Mouse (Mus musculus) ES-Bruce4 (cell line): Measurements from ENCODE around the gene Tulp2.

Source experiments
- CTCF ChIP-seq: IDR thresholded peaks from one replicate; pipeline ENCODE4 v1.8.1; 2011; ENCODE audit warnings: low read depth, low read length
- EP300 ChIP-seq: IDR thresholded peaks from 2 replicates; pipeline ENCODE4 v1.6.1; 2011; ENCODE audit warnings: low read depth, low read length; ENCODE audit not compliant: insufficient read depth
- POLR2A ChIP-seq: IDR thresholded peaks from one replicate; pipeline ENCODE4 v1.8.1; 2011; ENCODE audit warnings: low read length; ENCODE audit not compliant: insufficient read depth

GRCm38 (mm10) chr7:45491264-45491663 is 9.6 kb downstream of the Tulp2 start:
- TF ChIP-seq CTCF (no peak), EP300 (no peak), POLR2A (no peak)
